Mouse (Mus musculus): ENCODE measurements around the gene Appbp2. TPM values are rescaled to one million over a fixed set of nuclear protein-coding genes. Genes with fewer than 3 reads are reported as not detected.
"Not testable (repeated sequence)": the region's sequence is repeated elsewhere in the genome, so short reads cannot be mapped to it uniquely, and the experiment has no call there.

Gene Appbp2
- total RNA-seq, 2 experiments from 2014 or later = 39.2 to 40.0 TPM

DNA sequence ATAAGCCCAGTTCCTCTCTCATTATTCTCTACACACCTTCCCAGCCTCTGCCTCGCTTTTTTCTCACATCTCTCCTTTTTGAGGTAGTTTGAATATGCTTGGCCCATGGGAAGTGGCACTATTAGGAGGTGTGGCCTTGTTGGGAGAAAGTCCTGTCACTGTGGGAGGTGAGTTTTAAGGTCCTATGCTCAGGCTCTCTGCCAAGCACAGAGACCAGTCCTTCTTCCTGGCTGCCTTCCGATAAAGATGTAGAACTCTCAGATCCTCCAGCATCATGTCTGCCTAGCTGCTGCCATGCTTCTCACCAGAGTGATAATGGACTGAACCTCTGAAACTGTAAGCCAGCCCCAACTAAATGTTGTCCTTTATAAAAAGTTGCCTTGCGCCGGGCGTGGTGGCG is 12.4 kb downstream of the Appbp2 start:
- no peak for DNase-seq

DNA sequence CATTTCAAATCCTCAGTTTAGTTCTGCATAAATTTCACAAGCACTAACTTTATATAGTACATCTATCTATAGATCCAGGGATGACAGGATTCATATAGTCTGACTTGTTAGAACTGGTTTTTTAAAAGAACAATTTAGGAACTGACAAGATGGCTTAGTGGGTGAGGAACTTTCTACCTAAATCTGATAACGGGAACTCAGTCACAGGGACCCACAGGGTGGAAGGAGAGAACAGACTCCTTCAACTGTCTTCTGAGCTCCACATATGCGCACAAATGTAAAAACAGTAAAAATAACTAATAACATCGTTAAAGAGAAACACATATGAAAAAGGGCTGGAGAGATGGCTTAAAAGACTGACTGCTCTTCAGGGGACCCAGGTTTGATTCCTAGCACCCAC is 15.9 kb downstream of the Appbp2 start:
- DNase-seq = no peak

DNA sequence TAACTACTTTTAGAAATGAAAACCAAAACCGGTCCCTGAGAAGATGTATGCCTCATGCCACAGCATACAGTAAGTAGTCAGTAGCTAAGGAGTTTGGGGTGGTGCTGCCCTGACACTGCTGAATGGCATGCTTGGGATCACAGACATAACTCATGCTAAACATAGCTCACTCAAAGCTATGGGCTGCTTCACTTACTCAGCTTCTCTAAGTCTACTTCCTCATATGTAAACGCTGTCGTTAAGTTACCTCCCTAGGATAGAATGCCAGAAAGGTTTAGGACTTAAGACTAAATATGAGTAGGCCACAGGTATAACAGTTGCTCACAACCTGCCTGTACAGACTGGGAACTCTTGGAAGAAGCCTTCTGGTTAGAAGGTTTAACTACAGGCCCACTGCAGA is 20.3 kb downstream of the Appbp2 start:
- DNase-seq = no peak

DNA sequence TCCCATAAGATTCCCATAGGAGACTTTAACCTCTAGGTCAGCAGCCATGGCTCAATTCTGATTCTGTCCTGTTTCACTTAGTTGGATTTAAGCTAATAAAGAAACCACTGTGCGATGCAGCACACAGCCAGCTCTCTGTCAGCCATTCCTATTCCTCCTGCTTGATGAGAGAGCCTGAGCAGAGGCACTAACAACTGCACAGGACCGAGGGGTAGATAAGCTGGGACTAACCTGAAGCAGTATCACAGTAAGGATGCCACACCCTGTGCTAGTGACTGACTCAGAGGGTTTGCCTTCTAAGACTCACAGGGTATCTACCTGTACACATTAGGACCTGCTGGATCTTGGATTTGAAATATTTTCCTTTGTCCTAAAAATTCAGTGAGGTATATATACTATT is 21.7 kb downstream of the Appbp2 start:
- DNase-seq = no peak

DNA sequence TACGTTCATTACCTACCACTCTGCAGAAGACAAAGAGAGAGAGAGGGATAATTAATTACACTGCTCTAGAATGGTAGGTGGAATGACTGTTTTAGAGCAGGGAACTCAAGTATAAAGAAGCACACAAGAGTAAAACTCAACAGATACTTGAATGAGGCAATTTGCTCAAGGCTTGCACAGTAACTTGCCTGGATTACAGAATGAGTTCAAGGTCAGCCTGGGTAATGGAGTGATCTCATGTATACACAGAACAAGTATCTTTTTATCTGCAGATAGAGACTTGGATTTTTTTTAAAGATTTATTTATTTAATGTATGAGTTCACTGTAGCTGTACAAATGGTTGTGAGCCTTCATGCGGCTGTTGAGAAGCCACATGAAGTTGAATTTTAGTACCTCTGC is 23.8 kb downstream of the Appbp2 start:
- DNase-seq = no peak

DNA sequence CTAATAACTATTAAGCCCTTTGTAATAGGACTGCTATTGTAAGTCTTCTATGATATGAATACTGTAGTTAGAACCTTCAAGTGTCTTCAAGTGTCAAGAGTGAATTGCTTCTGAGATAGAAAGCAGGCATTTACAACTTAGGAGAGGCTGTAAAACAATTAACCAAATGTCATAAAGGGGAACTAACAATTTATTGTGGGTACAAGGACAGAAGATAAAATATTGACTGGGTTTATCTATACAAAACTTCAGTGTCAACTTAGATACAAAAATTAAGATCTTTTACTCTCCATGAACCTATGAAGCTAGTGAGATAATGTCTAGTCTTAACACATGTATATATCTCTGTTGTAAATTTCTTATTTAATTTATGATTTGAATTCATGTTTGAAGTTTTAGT is 28.7 kb downstream of the Appbp2 start:
- DNase-seq = no peak

DNA sequence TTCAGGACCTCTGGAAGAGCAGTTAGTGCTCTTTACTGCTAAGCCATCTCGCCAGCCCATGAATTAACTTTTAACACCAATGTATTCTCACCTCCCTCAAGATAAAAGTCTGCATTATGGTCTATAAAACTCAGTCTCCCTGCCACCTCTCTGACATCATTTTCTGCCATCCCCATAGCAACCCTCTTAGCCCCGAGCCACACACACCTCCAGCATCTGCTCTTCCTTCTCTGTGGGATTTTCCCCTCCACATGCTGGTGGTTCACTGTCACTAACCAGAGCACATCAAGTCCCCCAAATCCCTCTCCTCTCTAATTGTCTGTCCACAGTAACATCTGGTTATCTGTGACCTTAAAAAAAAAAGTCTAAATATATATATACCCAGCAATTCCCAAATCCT is 36.0 kb downstream of the Appbp2 start:
- DNase-seq = no peak

DNA sequence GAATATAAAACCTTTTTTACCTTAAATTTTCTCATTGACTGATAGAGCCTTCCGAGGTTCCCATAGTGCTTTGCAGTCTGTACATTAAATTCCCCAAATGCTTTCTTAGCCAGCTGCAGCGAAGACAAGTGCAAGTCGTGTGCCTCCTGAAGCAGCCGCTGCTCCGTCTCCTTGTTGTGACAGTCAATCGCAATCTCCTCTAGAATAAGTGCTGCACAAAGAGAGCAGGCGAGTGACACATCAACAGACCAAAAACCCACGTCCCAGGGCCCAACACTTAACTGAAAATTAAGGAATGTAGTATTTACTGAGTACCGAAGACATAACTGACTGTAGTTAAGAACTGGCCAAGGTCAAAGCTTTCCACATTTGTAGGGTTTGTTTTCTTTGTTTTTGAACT is 38.9 kb downstream of the Appbp2 start:
- no peak for DNase-seq

DNA sequence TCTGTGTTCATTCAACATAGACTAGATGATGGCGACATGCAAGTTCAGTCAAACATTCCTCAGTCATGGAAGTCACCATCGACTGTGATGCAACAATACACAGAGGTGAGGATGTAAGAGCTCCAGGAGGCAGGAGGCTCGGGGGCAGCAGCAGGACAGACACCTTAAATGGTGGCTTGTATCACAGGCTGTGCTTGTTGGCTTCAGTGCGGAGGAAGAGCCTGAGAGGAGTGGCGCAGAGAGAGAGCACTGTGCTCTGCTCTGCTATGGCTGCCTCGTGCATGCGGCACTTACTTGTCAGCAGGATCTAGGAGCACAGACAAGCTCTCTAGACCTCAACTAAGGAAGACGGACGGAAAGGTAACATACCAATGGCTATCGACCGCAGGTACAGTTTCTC is 40.7 kb downstream of the Appbp2 start:
- DNase-seq = no peak

DNA sequence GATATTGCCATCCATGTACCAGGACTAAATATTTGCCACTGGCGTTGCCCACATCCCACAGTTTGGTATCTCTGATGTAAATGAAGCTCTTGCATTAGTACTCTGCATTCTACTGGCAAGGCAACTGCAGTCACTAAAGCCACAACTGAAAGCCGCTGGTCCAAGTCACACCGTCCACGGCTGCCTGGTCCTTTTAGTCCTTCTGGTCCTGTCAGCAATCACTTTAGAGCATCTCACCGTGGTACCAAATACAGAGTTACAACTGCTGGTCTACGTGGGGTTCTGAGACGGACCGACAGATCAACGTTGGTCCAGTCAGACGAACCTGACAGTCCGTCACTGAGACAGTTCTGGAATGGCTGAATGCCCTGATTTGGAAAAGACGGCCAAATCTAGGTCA is 44.2 kb downstream of the Appbp2 start:
- DNase-seq = no peak

DNA sequence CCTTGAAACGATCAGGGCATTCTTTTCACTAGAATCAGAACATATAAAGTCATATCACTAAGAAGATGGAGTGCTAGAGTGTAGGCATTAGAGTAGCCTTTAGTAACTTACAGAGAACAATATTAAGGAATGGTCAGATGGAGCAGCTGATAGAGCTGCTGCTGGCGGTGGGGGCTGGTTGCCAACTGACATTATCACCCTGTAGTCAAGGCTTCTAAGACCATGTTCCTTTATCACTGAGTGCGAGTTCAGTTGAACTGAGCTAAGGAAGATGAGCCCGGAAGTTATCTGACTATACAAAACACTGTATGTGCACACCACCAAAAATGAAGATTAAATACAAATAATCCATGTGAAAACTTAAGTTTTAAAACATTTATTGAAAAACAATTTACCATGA is 45.8 kb downstream of the Appbp2 start:
- no peak for DNase-seq

DNA sequence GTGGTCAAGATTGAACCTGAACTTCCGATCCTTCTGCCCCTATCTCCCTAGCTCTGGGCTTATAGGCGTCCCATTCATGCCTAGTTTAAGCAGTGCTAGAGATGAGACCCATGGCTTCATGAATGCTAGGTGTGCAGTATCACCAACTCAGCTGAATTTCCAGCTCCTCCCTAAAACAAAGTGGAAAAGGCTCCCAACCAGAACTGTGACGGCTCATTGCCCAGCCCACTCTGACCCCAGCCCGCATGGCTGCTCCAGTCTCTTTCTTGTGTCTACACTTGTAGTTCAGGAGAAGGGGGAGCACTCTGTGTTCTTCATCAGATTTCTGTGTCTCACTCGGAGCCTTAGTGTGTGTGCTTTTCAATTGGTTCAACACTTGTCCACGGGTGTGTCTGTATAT is 50.1 kb downstream of the Appbp2 start:
- no peak for DNase-seq

DNA sequence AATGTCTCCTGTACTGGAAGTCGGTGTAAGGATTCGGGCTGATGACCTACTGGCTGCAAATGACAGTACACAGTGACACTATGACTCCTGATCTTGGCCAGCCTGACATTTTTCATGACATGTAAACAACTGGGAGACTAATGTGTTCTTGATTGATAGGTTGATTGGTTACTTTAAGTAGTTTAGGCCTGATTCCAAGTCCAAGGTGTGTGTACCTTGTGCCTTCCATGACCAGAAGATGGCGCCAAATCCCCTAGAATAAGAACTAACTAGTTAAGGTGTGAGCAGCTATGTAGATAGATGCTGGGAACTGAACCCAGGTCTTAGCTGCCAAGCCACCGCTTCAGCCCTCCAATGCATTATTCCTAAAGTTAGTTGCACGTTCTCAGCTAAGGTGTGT is 50.8 kb downstream of the Appbp2 start:
- peak; percentile 49 for DNase-seq

DNA sequence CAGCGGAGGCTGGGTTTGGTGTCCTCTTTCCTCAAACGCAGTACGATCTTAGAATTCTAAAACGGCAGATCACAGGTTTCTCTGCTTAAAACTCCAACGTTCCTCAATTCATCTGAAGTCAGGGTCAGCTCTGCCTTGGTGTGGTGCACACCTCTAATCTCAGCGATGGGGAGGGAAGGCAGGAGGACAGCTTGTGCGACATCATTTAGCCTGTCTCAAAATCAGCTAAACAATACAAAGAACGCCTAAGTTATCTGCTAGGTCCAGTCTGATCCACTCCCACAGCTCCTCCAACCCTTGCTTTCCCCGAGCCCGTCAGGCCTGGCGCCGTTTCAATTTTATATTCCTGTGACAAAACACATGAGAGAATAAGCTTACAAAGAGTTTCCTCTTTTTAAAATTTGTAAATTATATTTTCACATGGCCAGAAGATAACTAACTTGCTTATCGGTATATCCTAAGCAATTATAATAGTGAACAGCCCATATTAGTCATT is 51.6 kb downstream of the Appbp2 start:
- DNase-seq = peak; percentile 22

DNA sequence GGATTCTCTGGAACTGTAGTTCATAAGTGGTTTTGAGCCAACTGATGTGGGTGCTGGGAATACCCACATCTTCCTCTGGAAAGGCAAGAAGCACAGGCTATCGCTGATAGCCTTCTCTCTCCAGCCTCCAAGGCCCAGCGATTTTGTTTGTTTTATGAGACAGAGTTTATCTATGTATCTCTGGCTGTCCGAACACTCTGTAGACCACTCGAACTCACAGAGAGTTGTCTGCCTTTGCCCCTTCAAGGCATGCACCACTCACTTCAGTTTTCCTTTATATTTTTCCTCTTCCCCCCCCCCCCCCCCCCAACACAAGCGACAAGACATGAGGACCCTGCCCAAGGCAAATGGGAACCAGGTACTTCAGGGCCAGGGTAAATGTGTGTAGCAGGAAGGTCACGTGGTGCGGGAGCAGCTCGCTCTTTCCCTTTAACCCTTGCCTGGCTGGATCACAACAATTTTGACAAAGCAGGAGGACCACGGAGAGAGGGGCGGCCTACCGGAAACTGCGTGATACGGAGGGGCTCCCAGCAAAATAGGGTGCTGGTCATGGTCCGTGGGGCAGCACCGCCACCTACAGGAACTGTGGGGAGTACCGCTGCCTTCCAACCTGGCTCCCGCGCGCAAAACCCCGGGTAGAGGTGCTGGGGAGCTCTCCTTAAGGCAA is 52.2 kb downstream of the Appbp2 start:
- peak; percentile 78 for DNase-seq

DNA sequence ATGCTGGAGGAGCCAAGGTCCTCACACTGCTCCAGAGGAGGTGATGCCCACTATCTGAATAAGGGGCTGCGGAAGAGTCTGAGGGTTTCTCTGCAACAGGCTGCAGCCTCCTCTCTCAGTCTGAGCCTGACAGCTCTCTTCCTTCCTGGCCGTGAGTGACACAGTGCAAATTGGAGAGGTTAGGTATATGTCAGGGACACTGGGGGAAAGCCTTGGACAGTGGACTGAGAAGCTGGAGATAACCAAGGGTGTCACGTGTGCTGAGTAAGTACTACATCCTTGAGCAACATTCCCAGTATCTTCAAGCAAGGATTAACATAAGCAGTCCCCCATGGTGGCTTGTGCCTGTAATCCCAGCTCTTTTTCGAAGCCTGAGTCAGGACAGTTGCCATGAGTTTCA is 56.5 kb downstream of the Appbp2 start:
- DNase-seq = no peak

DNA sequence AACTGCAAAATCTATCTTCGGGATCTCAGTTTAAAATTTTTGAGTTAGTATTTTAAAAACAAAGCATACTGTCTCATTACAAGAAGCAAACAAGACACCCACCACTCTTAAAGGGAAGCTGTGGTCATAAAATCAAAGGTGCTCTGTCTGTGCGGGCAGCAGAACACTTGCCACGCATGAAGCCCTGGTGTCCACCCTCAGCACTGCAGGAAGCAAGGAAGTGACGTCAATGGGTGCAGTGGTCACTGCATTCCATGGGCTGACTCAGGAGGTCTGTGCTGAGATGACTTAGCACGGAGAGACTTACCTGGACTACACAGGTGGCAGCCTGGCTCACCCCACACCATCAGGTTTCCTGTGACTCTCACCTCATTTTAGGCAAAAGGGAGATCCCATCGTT is 57.2 kb downstream of the Appbp2 start:
- DNase-seq = no peak

DNA sequence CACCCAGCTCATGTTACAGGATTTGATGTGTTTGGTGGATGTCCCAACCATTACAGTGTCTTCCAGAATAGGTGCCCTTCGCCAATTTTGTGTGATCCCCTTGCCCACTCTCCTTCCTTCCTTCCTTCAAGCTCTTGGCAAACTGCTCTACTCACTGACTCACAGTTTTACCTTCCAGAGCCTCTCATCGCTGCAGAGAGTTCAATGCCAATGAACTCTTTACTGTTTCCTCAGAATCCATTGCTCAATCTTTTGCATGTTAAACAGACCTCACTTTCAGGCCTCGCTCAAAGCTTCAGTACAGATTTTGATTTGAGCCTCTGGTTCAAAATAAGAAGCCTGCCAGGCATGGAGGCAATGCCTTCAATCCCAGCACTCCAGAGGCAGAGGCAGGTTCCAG is 59.0 kb downstream of the Appbp2 start:
- no peak for DNase-seq

DNA sequence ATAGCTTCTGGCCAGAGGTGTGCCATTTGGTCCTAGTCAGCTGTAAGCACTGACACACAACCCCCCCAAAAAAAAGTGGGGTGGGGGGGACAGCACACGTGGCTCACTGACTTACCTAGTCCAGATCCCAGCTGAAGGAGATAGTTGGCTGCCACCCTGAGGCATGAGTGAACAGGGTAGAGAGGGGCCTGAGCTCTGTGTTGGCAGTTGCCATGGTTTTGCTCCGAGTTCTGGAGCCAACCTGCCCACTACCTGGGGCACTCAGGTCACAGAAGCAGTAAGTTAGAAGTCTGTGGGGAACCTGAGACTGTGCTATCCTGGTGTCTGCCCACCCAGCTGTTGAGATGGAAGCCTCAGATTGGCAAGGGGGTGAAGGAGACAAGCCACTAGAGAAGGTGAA is 64.1 kb downstream of the Appbp2 start:
- no peak for DNase-seq

DNA sequence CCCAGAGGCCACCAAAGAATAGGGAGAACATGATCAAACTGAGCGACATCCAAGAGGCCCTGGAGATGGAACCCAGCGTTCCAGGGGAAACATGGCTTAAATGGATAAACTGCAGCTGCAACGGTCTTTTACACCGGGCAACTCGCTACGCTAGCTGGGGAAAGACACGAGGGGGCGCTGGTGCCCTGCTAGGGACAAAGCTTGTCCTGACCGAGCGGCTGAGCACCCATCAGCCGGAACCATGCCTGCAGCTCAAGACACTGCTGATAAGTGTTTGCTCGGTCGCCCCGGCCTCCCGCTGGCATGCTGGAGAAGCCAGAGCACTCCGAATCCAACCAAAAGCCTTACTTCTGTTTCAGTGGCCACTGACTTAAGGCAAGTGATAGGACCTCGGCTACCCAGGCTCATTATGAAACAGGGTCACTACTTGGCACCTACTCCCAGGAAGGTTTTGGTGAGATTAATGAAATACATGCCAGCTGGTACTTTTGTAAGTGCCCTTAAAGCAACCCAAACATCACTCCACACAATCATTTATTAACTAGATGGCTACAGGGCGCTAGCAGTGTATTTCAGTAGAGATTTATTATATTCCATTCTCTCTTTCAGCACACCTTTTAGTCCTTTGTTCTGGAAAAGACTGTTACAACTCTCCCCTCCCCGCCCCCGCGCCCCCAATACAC is 64.7 kb downstream of the Appbp2 start, which contains the start of gene 1700125H20Rik:
TSS of gene 1700125H20Rik (plus strand) at position 347 of the 683 bp plus-strand sequence.
- peak; percentile 94 for DNase-seq

DNA sequence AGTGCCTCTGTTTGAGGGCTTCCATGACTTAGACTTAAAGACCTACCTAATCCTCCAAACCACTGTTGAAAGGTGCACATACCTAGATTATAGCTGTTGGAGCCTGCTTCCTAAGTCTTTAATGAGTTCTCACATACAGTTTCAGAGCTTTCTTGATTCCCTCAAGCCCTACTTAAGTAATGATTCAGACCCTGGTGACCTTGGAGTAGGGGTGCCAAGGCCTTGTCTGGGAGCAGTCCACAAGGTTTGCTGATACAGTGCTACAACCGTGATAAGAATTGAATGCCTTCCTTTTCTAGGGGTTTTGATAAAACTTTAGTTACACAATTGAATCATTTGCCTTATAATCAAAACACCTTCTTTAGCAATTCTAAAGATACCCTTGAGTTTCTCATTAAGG is 67.4 kb downstream of the Appbp2 start:
- DNase-seq = no peak

DNA sequence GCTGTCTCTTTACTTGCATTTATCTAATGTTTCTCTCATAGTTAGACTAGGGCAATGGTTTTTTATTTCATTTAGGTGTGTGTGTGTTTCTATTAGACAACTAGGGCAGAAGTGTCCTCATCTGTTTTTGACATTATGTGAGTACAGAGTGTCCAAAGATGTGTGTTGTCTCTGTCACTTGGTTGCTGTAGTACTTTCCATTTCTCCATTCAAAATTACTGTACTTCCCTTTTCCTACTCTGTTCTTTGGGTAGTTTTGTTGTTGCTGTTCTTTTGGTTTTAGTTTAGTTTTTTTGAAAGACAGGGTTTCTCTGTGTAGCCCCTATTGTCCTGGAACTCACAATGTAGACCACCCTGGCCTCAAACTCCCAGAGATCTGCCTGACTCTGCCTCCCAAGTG is 70.6 kb downstream of the Appbp2 start:
- no peak for DNase-seq

DNA sequence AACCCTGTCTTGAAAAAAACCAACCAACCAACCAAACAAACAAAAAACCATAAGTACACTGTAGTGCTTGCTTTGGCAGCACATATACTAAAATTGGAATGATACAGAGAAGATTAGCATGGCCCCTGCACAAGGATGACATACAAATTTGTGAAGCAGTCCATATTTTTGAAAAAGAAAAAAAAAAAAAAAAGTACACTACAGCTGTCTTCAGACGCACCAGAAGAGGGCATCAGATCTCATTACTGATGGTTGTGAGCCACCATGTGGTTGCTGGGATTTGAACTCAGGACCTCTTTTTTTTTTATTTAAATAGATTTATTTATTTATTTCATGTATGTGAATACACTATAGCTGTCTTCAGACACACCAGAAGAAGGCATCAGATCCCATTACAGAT is 71.9 kb downstream of the Appbp2 start:
- not testable (repeated sequence) for DNase-seq

DNA sequence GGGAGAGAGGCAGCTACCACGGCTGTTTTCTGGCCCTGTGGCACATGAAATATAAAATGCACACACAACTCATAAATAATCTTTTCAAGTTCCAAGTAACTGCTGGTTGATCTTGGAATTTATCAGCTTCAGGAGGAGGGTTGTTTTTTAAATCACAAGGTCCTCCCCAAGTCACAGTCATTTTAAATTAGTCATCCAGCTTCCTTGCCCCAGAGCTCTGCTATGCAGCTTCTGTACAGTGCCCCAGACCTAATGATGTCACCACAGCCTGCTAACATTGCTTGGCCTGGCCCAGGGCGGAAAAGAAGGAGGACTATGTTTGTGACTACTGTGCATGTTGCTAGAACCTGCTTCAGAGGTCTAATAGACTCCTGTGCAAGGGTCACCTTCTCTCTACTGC is 77.6 kb downstream of the Appbp2 start:
- DNase-seq = no peak
